Mouse (Mus musculus) stomach, postnatal 0 days (tissue): ENCODE data around the gene Hoxa9.

Experiments used
- CTCF ChIP-seq: IDR thresholded peaks from 2 replicates; pipeline ENCODE4 v1.5.1; 2016; ENCODE audit warnings: antibody characterized with exemption, low read depth, mild to moderate bottlenecking, moderate library complexity
- EP300 ChIP-seq: optimal IDR thresholded peaks from 2 replicates; pipeline ENCODE3; 2016; ENCODE audit warnings: antibody characterized with exemption

DNA sequence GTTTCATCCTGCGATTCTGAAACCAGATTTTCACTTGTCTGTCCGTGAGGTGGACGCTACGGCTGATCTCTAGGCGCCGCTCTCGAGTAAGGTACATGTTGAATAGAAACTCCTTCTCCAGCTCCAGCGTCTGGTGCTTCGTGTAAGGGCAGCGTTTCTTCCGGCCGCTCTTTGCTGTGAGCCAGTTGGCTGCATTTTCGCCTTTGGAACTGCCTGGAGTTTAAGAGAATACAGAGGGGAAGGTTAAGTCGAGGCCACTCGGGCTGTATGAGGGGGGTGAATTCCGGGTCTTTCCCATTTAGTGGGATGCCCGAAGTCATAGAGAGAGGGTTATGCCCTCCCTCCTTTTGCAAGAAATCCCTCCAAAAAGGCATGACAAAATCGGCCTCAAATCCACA, 1.7 kb upstream of the Hoxa9 start:
- TF ChIP-seq CTCF (no peak), EP300 (no peak)
